In genomic region chr14:120061096-120061495, GRCm38 (mm10) we compare ENCODE assay signal across 10 mouse cellular contexts. TPM values are rescaled to one million over a fixed set of nuclear protein-coding genes. Genes with fewer than 3 reads are reported as not detected.
DNase-seq lines count a peak whose midpoint lies in the region; ATAC-seq and TF ChIP-seq lines count a peak whose summit lies in the region.
"Had no signal": no experiment of that assay in that cellular context is flagged by ENCODE, and none has a peak within 500 bp of the region (broad histone marks: within the 10 kb centered on the region; RNA-seq: fewer than 3 reads in every experiment).

No protein-coding gene starts in this region.

- DNase-seq in liver: peak; percentile 18
- peak; percentile 47 to 58 for DNase-seq in adrenal gland, adult 18-20 months (ENCODE audit: low spot score in 2 of 2)
- DNase-seq in cerebellum, postnatal 4 days (ENCODE audit: low spot score in 2 of 2): peak; percentile 66 to 75
- peak; percentile 86 for DNase-seq in kidney, postnatal 10 days
- DNase-seq in stomach, postnatal 0 days (ENCODE audit: low spot score): peak; percentile 42
- DNase-seq in c-Kit-positive CD71-positive TER-119-positive erythroid progenitor cells, embryonic 14.5 days (ENCODE audit: low spot score): no peak

- no peak for ATAC-seq in liver, embryonic 12.5 days
- ATAC-seq in lung, embryonic 16.5 days (ENCODE audit: low read depth): peak; percentile 20; the same call in 1 of the 2 replicates
- no peak for ATAC-seq in stomach, postnatal 0 days (ENCODE audit: low FRiP score, low TSS enrichment)

- TF ChIP-seq CTCF in stomach, postnatal 0 days (IDR thresholded peaks at IDR 0.05; ENCODE audit: low read depth): peak; percentile 92

- H3K4me2 ChIP-seq in liver, embryonic 12.5 days: no peak overlapping the region
- no peak overlapping the region for H3K4me2 ChIP-seq in lung, embryonic 16.5 days (ENCODE audit: low read depth, low read length)
- H3K4me2 ChIP-seq in stomach, postnatal 0 days (replicated peaks; ENCODE audit: low read depth): no peak overlapping the region
- H3K4me2 ChIP-seq: lung, embryonic 15.5 days had no signal

- H3K27me3 ChIP-seq in liver, embryonic 12.5 days (replicated peaks): no peaks in the 10 kb centered on the region
- H3K27me3 ChIP-seq in lung, embryonic 16.5 days (ENCODE audit: control insufficient read depth, insufficient read depth, low read depth, low read length): no peaks in the 10 kb centered on the region
- H3K27me3 ChIP-seq in stomach, postnatal 0 days (ENCODE audit: control insufficient read depth, insufficient read depth, low read length): no peaks in the 10 kb centered on the region
- H3K27me3 ChIP-seq: lung, embryonic 15.5 days had no signal

- no peaks in the 10 kb centered on the region for H3K36me3 ChIP-seq in liver, embryonic 12.5 days
- H3K36me3 ChIP-seq in lung, embryonic 16.5 days (ENCODE audit: control insufficient read depth, insufficient read depth, low read length): no peaks in the 10 kb centered on the region
- no peaks in the 10 kb centered on the region for H3K36me3 ChIP-seq in stomach, postnatal 0 days (ENCODE audit: control insufficient read depth, insufficient read depth, low read length)
- H3K36me3 ChIP-seq: lung, embryonic 15.5 days had no signal

- no peak overlapping the region for H3K9ac ChIP-seq in liver, embryonic 12.5 days
- H3K9ac ChIP-seq in lung, embryonic 16.5 days (ENCODE audit: low read length): no peak overlapping the region
- no peak overlapping the region for H3K9ac ChIP-seq in stomach, postnatal 0 days (ENCODE audit: low read length)
- H3K9ac ChIP-seq: lung, embryonic 15.5 days had no signal

- WGBS in liver, embryonic 12.5 days (ENCODE audit: insufficient replicate concordance): 54% methylated on average over 9 of the region's 9 CpGs
- 52% methylated on average over 9 of the region's 9 CpGs for WGBS in lung, embryonic 16.5 days
- 54% methylated on average over 9 of the region's 9 CpGs for WGBS in stomach, postnatal 0 days

- H3K27ac ChIP-seq in liver, embryonic 12.5 days: no peak overlapping the region
- no peak overlapping the region for H3K27ac ChIP-seq in lung, embryonic 16.5 days (ENCODE audit: low read length)
- H3K27ac ChIP-seq in stomach, postnatal 0 days (replicated peaks): no peak overlapping the region
- H3K27ac ChIP-seq: lung, embryonic 15.5 days had no signal

- H3K4me1 ChIP-seq in liver, embryonic 12.5 days: no peaks in the 10 kb centered on the region
- no peaks in the 10 kb centered on the region for H3K4me1 ChIP-seq in lung, embryonic 16.5 days (replicated peaks; ENCODE audit: control insufficient read depth, insufficient read depth, low read length)
- H3K4me1 ChIP-seq in stomach, postnatal 0 days (replicated peaks; ENCODE audit: control insufficient read depth, insufficient read depth): no peaks in the 10 kb centered on the region
- H3K4me1 ChIP-seq: lung, embryonic 15.5 days had no signal

- no peaks in the 10 kb centered on the region; the same call in 1 of the 2 replicates for H3K9me3 ChIP-seq in liver, embryonic 12.5 days (replicated peaks)
- H3K9me3 ChIP-seq in lung, embryonic 16.5 days (ENCODE audit: control insufficient read depth, low read length): no peaks in the 10 kb centered on the region
- H3K9me3 ChIP-seq in stomach, postnatal 0 days (ENCODE audit: control insufficient read depth, low read length): no peaks in the 10 kb centered on the region
- H3K9me3 ChIP-seq: lung, embryonic 15.5 days had no signal

- no peak overlapping the region for H3K4me3 ChIP-seq in liver, embryonic 12.5 days
- H3K4me3 ChIP-seq in lung, embryonic 16.5 days (ENCODE audit: low read length): no peak overlapping the region
- no peak overlapping the region for H3K4me3 ChIP-seq in stomach, postnatal 0 days (ENCODE audit: low read depth, low read length)
- H3K4me3 ChIP-seq: erythroblast, embryonic 14.5 days; lung, embryonic 15.5 days had no signal

- no peak for TF ChIP-seq EP300 in stomach, postnatal 0 days (optimal IDR thresholded peaks at IDR 0.05)

RNA-seq across cellular contexts. Expression of gene Oxgr1, which starts 18.9 kb away (rescaled TPM):
- polyA plus RNA-seq in liver, embryonic 12.5 days (2016; fragmentation: Nextera tagmentation; extraction: Ambion mirVana): not detected in 2 replicates
- total RNA-seq in adrenal gland, adult 18-20 months (2021): not detected
- 0.11 TPM in 1 of 2 replicates, not detected in the other for polyA plus RNA-seq in lung, embryonic 16.5 days (2015; fragmentation: Nextera tagmentation; extraction: Ambion mirVana)
- polyA plus RNA-seq in stomach, postnatal 0 days (2015; fragmentation: Nextera tagmentation; extraction: Ambion mirVana): 0.05 and 0.07 TPM in 2 replicates
- polyA plus RNA-seq: erythroblast, embryonic 14.5 days had no signal
